Mouse (Mus musculus) heart, embryonic 11.5 days (tissue): ENCODE results near the gene Polr2j. TPM values are rescaled to one million over a fixed set of nuclear protein-coding genes. Genes with fewer than 3 reads are reported as not detected.
A peak's percentile ranks its signal among the peaks of the same experiment; 100 is the strongest.

ENCODE experiments used
- ATAC-seq: fragments of 200-750 bp; cut with Nextera tagmentation; replicated peaks from 2 replicates; pipeline ENCODE4 v1.8.0; 2017; ENCODE audit warnings: moderate library complexity; ENCODE audit not compliant: insufficient number of reproducible peaks, low FRiP score, low TSS enrichment
- H3K27ac ChIP-seq: fragments of 300-500 bp; sonication (generic); 2 replicates; pipeline ENCODE4 v1.5.1; 2014; ENCODE audit warnings: mild to moderate bottlenecking, low read depth, low read length
- H3K27me3 ChIP-seq: fragments of 300-500 bp; sonication (generic); 2 replicates; pipeline ENCODE4 v1.6.1; 2014; ENCODE audit warnings: mild to moderate bottlenecking, low read length, mixed read lengths; ENCODE audit not compliant: control insufficient read depth, insufficient read depth
- H3K36me3 ChIP-seq: fragments of 300-500 bp; sonication (generic); 2 replicates; pipeline ENCODE4 v1.6.1; 2014; ENCODE audit warnings: mild to moderate bottlenecking, low read length, moderate library complexity, mixed read lengths; ENCODE audit not compliant: control insufficient read depth, insufficient read depth
- H3K4me1 ChIP-seq: fragments of 300-500 bp; sonication (generic); 2 replicates; pipeline ENCODE4 v1.6.1; 2014; ENCODE audit warnings: low read length; ENCODE audit not compliant: control insufficient read depth, insufficient read depth
- H3K4me2 ChIP-seq: fragments of 300-500 bp; sonication (generic); 2 replicates; pipeline ENCODE4 v1.6.1; 2014; ENCODE audit warnings: mild to moderate bottlenecking, moderate library complexity
- H3K4me3 ChIP-seq: fragments of 300-500 bp; sonication (generic); 2 replicates; pipeline ENCODE4 v1.5.1; 2014; ENCODE audit warnings: low read depth, low read length
- H3K9ac ChIP-seq: fragments of 300-500 bp; sonication (generic); 2 replicates; pipeline ENCODE4 v1.6.1; 2014; ENCODE audit warnings: mild to moderate bottlenecking, low read depth, low read length, moderate library complexity
- H3K9me3 ChIP-seq: fragments of 300-500 bp; sonication (generic); replicated peaks from 2 replicates; pipeline ENCODE4 v1.6.1; 2016; ENCODE audit warnings: low read length; ENCODE audit not compliant: control insufficient read depth
- WGBS: fragments of 180-500 bp; shearing (Covaris S2); extraction: QIAGEN DNeasy Blood & Tissue Kit; methylation state at CpG from one replicate; pipeline ENCODE4 v1.1.7; 2014; ENCODE audit not compliant: insufficient replicate concordance; 5-methylcytosine and 5-hydroxymethylcytosine counted together
- polyA plus RNA-seq: library from polyadenylated mRNA; unstranded; fragments of >200 nt; fragmentation: Nextera tagmentation; extraction: Ambion mirVana; gene quantifications from 2 replicates; pipeline ENCODE4 v1.2.1, GENCODE M21; 2014

Polr2j gene
- polyA plus RNA-seq, 1 experiment from 2014 or later, result 178 TPM

GRCm38 (mm10) chr5:136082345-136082744, 34.1 kb upstream of the Polr2j start:
- Histone ChIP-seq H3K27ac (no peak overlapping the region), H3K4me1 (peaks cover 11% of the 10 kb centered on the region), H3K4me2 (no peak overlapping the region), H3K27me3 (peaks cover 32% of the 10 kb centered on the region), H3K4me3 (no peak overlapping the region), H3K9me3 (no peaks in the 10 kb centered on the region), H3K36me3 (no peaks in the 10 kb centered on the region), H3K9ac (no peak overlapping the region)
- ATAC-seq, result no peak
- WGBS, result 74% methylated on average over 4 of the region's 4 CpGs

GRCm38 (mm10) chr5:136083669-136084107, 32.7 kb upstream of the Polr2j start, which contains the start of gene Rasa4:
Gene Rasa4, plus strand, starts transcription at chr5:136083916.
- Histone ChIP-seq H3K4me1 (peaks cover 11% of the 10 kb centered on the region), H3K27ac (no peak within 1 kb of the TSS), H3K4me3 (peak within 1 kb of the TSS; percentile 52), H3K9ac (peak within 1 kb of the TSS; percentile 58; the same call in 1 of the 2 replicates), H3K36me3 (no peaks in the 10 kb centered on the region), H3K9me3 (no peaks in the 10 kb centered on the region), H3K27me3 (peaks cover 32% of the 10 kb centered on the region), H3K4me2 (peak within 1 kb of the TSS; percentile 97)
- WGBS, result under 1% methylated on average over 28 of the region's 28 CpGs
- ATAC-seq, result peak; percentile 90

GRCm38 (mm10) chr5:136084144-136084881, 32.1 kb upstream of the Polr2j start:
- WGBS, result 2% methylated on average over 23 of the region's 23 CpGs
- Histone ChIP-seq H3K9ac (peak overlapping the region; percentile 58; the same call in 1 of the 2 replicates), H3K27ac (no peak overlapping the region), H3K9me3 (no peaks in the 10 kb centered on the region), H3K36me3 (no peaks in the 10 kb centered on the region), H3K4me1 (peaks cover 11% of the 10 kb centered on the region), H3K4me3 (peak overlapping the region; percentile 52), H3K4me2 (peak overlapping the region; percentile 97), H3K27me3 (peaks cover 32% of the 10 kb centered on the region)
- ATAC-seq, result no peak

GRCm38 (mm10) chr5:136084891-136085651, 31.4 kb upstream of the Polr2j start:
- Histone ChIP-seq H3K9ac (no peak overlapping the region), H3K36me3 (no peaks in the 10 kb centered on the region), H3K27ac (no peak overlapping the region), H3K4me1 (peaks cover 11% of the 10 kb centered on the region), H3K9me3 (no peaks in the 10 kb centered on the region), H3K4me2 (peak overlapping the region; percentile 97), H3K27me3 (peaks cover 32% of the 10 kb centered on the region), H3K4me3 (peak overlapping the region; percentile 52; the same call in 1 of the 2 replicates)
- WGBS, result 10% methylated on average over 21 of the region's 21 CpGs
- no peak for ATAC-seq

GRCm38 (mm10) chr5:136086290-136086689, 30.1 kb upstream of the Polr2j start:
- Histone ChIP-seq H3K27me3 (peaks cover 32% of the 10 kb centered on the region), H3K36me3 (no peaks in the 10 kb centered on the region), H3K4me2 (no peak overlapping the region), H3K9me3 (no peaks in the 10 kb centered on the region), H3K27ac (no peak overlapping the region), H3K4me1 (peaks cover 11% of the 10 kb centered on the region), H3K4me3 (no peak overlapping the region), H3K9ac (no peak overlapping the region)
- 80% methylated on average over 8 of the region's 8 CpGs for WGBS
- ATAC-seq, result no peak

GRCm38 (mm10) chr5:136088821-136089575, 27.4 kb upstream of the Polr2j start:
- no peak for ATAC-seq
- Histone ChIP-seq H3K4me2 (no peak overlapping the region), H3K4me3 (no peak overlapping the region), H3K4me1 (peaks cover 7% of the 10 kb centered on the region; the same call in 1 of the 2 replicates), H3K27ac (no peak overlapping the region), H3K36me3 (no peaks in the 10 kb centered on the region), H3K27me3 (peaks cover 30% of the 10 kb centered on the region), H3K9me3 (no peaks in the 10 kb centered on the region), H3K9ac (no peak overlapping the region)
- WGBS, result 14% methylated on average over 14 of the region's 14 CpGs

- Histone ChIP-seq H3K9me3 (no peaks in the 10 kb centered on the region), H3K4me2 (no peak overlapping the region), H3K36me3 (no peaks in the 10 kb centered on the region), H3K4me1 (no peaks in the 10 kb centered on the region), H3K27ac (no peak overlapping the region), H3K27me3 (peaks cover under 1% of the 10 kb centered on the region), H3K9ac (no peak overlapping the region), H3K4me3 (no peak overlapping the region)
- 66% methylated on average over 5 of the region's 5 CpGs for WGBS
- ATAC-seq, result no peak
These were observed 24.5 kb upstream of the Polr2j start for GRCm38 (mm10) chr5:136091927-136092326.

- Histone ChIP-seq H3K9ac (no peak overlapping the region), H3K27ac (no peak overlapping the region), H3K36me3 (no peaks in the 10 kb centered on the region), H3K9me3 (no peaks in the 10 kb centered on the region), H3K27me3 (no peaks in the 10 kb centered on the region; the same call in 1 of the 2 replicates), H3K4me3 (no peak overlapping the region), H3K4me2 (no peak overlapping the region), H3K4me1 (no peaks in the 10 kb centered on the region)
- no peak for ATAC-seq
- WGBS, result 53% methylated on average over 8 of the region's 8 CpGs
These were observed 22.0 kb upstream of the Polr2j start for GRCm38 (mm10) chr5:136094249-136095010.
